Mouse (Mus musculus) cerebellum, adult 8-10 months (tissue): Measurements from ENCODE around the gene Map2.

Experiments used
- DNase-seq: peaks from one replicate; pipeline ENCODE4 v3.0.0; 2022

Gene Map2

DNA sequence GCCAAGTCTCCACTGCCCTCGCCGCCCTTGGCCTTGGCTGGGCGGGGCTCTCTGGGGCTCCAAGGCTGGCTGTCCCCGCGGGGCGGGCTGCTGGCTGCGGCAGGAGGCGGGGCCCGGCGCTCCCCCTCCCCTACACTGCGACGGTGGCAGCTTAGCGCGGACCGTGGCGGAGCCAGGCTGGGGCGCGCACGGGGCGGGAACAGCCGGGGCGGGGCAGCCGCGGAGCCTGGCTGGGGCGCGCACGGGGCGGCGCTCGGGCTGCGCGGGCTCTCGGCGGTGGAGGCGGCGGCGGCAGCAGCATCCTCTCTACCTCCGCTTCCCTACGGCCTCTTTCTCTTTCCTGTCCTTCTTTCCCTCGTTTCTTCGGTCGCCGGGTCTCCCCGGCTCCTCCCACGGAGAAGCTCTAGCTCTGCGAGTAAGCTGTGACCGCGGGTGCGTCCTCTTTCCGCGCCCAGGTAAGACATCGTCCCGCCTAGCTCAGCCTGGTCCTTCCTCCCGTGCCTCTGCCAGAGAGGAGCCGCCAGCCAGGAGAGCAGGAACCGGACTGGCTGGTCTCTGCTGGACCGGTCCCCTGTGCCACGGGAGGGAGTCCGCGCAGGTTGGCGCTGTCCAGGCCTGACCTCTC lies at the start of gene Map2:
Gene Map2 (plus strand): TSS at position 233 of the 625 bp plus-strand sequence.
- DNase-seq = peak; percentile 89

DNA sequence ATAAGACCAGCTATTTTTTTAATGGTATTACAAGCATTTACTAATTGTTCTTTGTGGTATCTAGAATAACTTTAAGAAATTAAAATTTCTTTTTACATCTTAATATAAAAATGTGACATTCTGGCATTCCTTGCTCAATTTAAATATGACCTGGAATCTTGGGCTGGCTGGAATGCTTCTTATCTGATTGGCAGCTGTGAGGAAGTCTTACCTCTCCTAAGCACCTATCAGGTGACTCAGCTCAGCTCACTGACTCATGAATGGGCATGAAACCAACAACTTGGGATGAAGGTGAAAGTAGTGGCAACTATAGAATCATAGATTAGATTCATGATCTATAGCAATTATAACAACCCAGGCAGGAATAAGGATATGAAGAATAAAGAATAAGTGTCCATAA lies 42.1 kb upstream of the Map2 start:
- no peak for DNase-seq

GRCm38 (mm10) chr1:66135324-66135723 lies 39.7 kb upstream of the Map2 start:
- DNase-seq = no peak

DNA sequence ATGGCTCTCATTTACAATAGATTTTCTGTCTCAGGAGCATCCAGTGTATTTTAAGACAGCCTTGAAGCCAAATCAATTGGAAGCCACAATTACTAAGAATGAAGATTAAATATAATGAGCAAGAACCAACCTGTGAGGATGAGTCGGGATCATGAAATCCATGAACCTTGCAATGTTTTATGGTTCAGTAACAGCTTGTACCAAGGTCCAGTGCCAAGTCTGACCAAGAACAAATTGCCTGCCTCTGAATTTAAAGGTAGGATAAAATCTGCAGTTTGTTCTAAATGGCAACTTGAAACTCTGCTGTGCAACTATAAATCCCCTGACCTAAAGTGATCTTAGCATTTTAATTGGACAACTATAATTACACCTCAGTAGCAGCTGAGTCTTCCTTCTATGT lies 34.4 kb upstream of the Map2 start:
- no peak for DNase-seq

DNA sequence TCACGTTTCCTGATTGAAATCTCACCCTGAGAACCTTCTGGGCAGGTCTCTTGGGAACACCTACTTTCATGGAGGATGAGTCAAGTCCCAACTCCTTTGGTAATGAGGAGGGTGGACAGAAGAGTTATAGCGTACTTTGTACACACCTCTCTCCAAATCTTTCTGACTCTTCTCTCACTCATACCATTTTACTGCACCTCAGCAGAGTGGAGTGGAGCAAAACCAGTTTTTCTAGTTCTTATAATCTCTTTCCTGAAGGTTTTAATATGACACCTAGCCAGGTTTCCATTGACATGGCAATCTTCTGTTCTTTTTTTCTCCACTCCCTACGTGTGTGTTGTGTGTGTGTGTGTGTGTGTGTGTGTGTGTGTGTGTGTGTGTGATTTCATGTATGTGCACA lies 29.9 kb upstream of the Map2 start:
- no peak for DNase-seq

DNA sequence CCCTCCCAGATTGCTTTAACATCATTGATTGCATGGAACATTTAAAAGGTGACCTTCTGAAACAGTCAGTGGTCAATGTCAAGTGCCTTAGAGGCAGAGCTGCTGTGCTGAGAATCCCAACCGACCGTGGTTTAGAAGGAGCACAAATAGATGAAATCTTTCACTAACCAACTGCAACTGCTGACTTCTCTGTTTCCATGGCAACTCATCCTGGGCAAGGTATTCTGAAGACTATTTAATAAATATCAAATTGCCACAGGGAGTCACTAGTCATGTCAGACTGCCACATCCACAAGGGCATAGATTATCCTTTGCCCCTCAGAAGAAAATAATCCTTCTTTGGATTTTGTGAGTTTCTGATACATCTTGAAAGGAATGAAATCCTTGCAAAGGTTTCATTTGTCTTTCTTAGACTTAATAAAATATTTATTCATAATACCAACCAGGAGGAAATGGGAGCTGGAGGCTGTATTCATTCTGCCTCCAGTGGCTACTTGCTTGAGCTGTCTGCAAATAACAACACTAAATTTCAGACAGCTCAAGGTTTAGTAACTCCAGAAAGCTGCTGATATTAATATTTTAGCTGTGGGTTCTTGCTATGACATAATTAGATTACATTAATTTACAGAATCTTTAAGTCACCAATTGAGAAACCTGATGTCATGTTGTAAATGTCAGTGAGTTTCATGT lies 26.1 kb upstream of the Map2 start:
- DNase-seq = no peak

GRCm38 (mm10) chr1:66150806-66151205 lies 24.3 kb upstream of the Map2 start:
- DNase-seq = no peak

GRCm38 (mm10) chr1:66157135-66157534 lies 17.9 kb upstream of the Map2 start:
- DNase-seq = no peak

- DNase-seq = no peak
Observed at GRCm38 (mm10) chr1:66157589-66157988, 17.5 kb upstream of the Map2 start.

DNA sequence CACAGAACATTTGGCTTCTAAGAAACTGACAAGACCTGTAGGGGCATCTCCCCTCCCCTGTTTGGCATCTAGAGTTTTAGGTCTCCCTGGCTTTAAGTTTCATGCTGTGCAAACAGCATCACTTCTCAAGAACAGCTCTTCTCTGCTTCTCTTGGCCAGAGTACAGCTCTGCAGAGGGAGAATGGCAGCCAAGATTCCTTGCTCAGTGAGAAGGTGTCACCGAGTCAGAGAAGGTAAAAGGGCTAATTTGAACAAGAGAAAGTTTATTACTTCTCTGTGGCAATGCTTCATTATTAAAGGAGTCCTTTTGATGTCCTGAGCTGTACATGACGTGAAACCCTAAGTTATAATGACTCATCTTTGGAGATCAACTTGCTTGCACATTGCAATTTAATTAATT lies 10.4 kb upstream of the Map2 start:
- DNase-seq = no peak

- no peak for DNase-seq
Observed at GRCm38 (mm10) chr1:66168722-66169121, 6.4 kb upstream of the Map2 start.

DNA sequence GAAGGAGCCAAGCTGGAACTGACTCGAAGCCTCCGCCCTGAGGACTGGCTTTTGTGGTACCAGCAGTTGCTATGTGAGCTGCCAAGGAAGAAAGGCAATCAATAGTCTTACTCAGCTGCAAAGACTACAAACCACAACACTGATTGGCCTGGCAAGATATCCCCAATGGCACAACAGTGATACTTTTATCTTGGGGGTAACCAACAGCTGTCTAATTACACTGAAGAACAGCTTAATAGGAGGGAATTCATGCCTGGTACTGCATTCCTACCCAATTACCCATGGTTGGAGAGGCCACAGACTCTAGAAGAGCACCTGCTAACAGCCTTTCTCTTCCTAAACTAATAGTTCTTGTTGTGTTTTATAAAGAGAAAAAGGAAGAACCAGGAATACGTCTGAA lies 2.9 kb upstream of the Map2 start:
- no peak for DNase-seq

GRCm38 (mm10) chr1:66173630-66174029 lies 1.4 kb upstream of the Map2 start:
- no peak for DNase-seq

DNA sequence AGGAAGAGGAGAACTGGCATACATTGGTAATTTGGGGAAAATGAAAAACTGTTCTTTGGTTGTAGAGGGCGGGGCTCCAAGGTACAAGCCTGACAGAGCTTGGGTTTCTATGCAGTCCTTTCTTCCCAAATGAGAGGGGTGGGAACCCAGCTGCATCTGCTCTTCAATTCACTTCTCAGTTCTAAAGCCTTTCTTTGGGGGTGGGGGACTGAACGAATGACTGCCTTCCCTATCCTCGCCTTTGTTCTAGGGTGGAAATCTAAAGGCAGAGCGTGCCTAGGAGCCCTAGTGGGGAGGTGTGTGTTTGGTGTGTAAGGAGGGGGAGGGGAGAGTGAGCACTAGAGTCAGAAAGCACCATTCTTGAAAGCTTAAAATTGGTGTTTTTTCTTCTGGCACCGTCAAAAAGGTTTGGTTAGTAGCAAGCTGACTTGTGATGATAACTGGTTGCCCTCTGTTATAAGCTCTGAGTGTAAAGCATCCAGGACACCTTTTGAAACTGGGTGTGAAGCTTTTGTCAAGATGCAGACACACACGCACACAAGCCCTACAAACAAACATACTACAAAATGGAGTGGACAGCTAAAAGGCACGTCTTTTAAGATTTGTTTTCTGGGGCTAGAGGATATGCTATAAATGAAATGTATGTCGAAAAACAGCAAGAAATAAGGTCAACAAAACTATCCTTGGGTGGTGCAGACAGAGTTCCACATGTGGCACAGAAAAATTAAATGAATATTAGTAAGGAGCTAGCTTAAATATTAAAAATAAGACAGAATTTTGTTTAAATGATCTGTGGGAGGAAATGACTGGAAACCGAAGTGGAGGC lies 1.2 kb downstream of the Map2 start:
- no peak for DNase-seq

- DNase-seq = no peak
Observed at GRCm38 (mm10) chr1:66176838-66177105, 1.7 kb downstream of the Map2 start.

DNA sequence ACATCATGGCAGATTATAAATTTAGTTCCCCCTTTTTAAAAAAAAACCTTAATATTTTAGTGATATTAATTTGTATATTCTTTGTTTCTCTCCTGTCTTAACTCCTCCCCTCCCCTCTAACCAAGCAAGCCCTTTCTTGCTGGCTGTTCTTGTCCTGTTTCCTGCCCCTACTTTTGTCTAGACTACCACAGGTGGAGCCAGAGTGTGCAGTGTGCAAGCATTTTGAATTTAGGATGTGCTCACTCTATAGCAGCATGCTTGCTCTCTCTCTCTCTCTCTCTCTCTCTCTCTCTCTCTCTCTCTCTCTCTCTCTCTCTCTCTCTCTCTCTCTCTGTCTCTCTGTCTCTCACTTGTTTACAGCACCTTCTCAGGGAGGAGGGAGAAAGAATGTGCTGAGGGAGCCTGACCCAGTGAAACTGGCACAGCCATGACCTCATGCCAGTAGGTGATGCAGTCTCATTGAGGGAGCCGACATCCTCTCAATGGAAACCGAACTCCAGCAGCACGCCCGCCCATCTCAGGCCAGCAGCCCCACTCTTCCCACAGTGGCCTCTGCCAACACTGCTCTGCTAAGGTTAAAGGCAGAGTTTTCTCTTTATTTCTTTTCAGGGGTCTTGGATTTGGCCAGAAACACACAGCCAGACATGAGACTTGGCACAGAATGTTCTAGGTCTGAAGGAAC lies 2.6 kb downstream of the Map2 start:
- DNase-seq = peak; percentile 36

DNA sequence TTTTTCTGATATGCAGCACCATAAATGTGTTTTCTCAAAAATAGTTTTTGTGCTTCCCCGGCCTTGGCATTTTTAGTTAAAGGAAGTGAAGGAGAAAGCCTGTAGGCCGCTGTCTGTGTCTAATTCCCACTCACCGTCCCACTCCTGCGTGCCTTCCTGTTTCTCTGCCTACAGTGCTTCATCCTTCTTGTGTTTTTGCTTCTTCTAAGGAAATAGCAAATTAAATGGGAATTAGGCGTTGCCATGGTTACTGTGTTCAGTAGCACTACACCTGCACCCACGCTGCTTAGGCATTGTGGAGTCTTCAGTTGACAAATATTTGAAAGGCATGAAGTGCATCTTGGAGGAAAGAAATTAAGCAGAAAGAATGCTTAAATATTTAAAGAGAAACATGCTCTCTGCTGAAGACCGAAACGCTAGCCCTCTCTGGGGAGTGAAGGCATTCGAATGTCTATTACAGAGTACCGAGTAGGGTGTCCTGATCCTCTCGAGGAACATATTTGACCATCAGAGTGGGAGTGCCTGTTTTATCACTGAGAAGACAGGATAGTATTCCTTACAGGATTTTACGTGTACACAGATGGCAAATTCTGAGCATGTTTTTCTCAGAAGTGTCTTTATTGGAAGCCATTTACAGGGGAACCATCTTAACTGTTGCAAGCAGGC lies 12.1 kb downstream of the Map2 start:
- no peak for DNase-seq

DNA sequence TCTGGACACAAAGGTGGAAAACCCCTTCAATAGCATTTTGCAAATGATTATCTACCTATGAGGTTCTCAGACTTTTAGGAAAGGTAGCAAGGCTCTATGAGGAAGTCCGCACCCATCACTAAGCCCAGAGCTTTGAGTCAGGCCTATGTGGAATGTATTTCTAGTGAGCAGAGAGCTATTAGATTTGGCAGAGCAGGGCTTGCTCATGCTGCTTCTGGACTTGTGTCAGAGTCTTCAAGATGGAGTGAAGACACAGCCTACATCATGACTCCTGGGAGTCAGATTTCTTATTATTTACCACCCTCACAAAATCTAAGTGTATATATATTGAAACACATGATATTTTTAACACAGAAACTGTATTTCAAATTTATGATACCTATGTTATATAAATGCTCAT lies 17.3 kb downstream of the Map2 start:
- no peak for DNase-seq

DNA sequence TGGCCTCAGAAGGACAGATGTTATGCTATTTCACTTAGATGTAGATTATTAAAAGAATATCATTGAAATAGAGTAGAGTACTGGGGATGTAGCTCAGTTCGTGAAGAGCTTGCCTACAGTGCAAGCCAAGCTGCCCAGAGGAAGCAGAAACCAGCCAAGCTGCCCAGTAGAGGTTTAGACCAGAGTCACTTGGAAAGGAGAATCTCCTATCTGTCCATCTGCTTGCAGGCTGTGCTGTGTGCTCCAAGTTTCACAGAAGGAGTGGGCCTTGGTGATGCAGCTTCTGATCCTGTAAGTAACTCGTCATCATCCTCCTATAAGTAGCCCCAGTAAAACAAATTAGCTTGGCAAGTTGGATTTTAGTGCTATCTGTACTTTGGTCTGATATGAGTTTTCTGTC lies 17.8 kb downstream of the Map2 start:
- peak; percentile 55 for DNase-seq

GRCm38 (mm10) chr1:66195040-66195726 lies 20.1 kb downstream of the Map2 start:
- no peak for DNase-seq

GRCm38 (mm10) chr1:66196240-66196639 lies 21.2 kb downstream of the Map2 start:
- no peak for DNase-seq

- DNase-seq = no peak
Observed at GRCm38 (mm10) chr1:66196716-66197115, 21.6 kb downstream of the Map2 start.

GRCm38 (mm10) chr1:66205517-66205916 lies 30.4 kb downstream of the Map2 start:
- no peak for DNase-seq
